Mouse (Mus musculus) lung, adult 2 months (tissue): ENCODE measurements around the gene M6pr.

Source experiments
- CTCF ChIP-seq: fragments of 200-500 bp; IDR thresholded peaks from 2 replicates; pipeline ENCODE4 v1.5.1; 2011; ENCODE audit warnings: mild to moderate bottlenecking, low read length, control low read depth; ENCODE audit not compliant: insufficient read depth
- POLR2A ChIP-seq: fragments of 200-500 bp; IDR thresholded peaks from 2 replicates; pipeline ENCODE4 v1.6.1; 2011; ENCODE audit warnings: low read depth, mild to moderate bottlenecking, control low read depth, low read length, borderline replicate concordance; ENCODE audit errors: extremely low read depth

DNA sequence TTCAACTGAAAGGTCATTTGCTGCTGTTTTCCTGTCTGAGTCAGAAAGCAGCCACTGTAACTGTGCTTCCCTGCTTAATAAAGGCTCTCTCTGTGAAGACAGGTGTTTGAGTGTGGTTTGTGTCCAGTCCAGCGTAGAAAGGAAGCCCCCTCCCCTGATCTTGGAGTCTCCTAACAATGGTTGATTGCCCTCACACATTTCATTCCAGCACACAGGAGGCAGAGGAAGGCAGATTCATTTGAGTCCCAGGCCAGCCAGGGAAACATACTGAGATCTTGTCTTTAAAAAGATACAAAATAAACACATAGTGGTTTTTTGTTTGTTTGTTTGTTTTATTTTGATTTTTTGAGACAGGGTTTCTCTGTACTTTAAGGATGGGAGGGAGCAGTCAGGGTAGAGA lies 6.4 kb upstream of the M6pr start:
- TF ChIP-seq CTCF: no peak
- TF ChIP-seq POLR2A: no peak
